Mouse (Mus musculus) gastrocnemius, postnatal 25 days (tissue): ENCODE results near the gene Haghl. TPM values are rescaled to one million over a fixed set of nuclear protein-coding genes. Genes with fewer than 3 reads are reported as not detected.
A peak's percentile ranks its signal among the peaks of the same experiment; 100 is the strongest.
"Not testable (repeated sequence)": the region's sequence is repeated elsewhere in the genome, so short reads cannot be mapped to it uniquely, and the experiment has no call there.

Experiments
- DNase-seq: peaks from one replicate; pipeline ENCODE4 v3.0.0; 2022
- microRNA-seq, 2 experiments: library from miRNA; unstranded; fragments of <30 nt; microRNA quantifications; one replicate each; pipeline ENCODE4 v1.2.0; 2021; ENCODE audit warnings: borderline replicate concordance in 2 of 2
- total RNA-seq, 2 experiments: library from RNA; stranded (reverse); gene quantifications; 1 replicate in 1 of 2; 2 replicates in 1 of 2; pipeline ENCODE4 v1.2.3; 2021

Gene Haghl
- total RNA-seq, 2 experiments from 2014 or later: 9.0 to 10.5 TPM

DNA sequence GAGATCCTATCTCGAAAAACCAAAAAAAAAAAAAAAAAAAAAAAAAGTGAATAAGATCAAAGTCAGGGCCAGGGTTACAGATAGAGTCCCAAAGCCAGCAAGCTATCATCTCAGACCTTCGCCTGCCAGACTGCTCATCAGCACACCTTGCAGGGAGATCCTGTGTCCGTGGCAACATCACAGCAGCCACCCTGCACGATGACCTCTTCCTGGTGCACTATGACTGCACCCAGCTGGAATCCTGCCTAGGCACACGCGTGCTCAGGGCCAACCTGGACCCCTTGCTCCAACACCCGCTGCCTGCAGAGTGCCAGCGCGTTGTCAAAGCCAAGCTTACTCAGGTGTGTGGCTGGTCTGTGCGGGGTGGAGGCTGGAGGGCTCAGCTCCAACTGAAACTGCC, 41.2 kb downstream of the Haghl start:
- DNase-seq: no peak

DNA sequence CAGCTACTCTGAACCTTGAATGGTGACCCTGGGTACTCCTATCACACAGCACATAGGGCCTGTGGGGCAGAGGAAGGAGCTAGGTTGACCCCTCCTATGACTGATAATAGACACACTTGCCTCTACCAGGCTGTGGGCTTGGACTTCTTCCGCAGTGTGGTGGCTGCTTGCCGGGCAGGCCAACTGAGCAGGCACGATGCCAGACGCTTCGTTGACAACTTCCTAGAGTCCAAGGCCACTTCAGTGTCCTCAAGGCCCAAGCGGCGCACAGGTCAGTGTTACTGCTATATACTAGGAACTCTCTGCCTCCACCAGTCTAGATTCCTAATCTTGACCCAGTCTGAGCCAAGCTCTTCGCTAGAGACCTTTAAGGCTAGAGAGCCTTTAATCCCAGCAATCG, 41.6 kb downstream of the Haghl start:
- DNase-seq: no peak

GRCm38 (mm10) chr17:25741471-25741870, 44.0 kb downstream of the Haghl start:
- not testable (repeated sequence) for DNase-seq

- DNase-seq: no peak
These were observed 46.6 kb downstream of the Haghl start for GRCm38 (mm10) chr17:25738861-25739260.

DNA sequence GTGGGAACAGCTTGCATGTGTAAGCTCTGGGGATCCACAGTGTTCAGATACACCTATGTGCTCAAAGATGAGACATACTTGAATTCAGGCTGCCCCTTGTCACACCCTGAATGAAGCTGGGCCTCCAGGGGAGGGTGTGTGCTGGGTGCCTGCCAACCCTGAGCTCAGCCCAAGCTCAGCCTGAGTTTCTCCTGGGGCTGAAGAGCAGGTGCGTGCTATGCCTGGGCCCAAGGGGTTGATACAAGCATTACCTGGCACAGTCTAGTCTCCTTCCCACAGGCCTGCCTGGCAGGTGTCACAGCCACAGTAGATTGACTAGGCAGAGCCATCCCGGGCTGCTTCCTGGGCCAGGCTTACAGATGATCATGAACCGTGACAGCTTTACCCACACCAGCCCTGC, 49.7 kb downstream of the Haghl start, which contains the start of gene Mslnl:
TSS of gene Mslnl (plus strand) at position 298 of the 400 bp plus-strand sequence.
- no peak for DNase-seq

GRCm38 (mm10) chr17:25735246-25735645, 50.2 kb downstream of the Haghl start:
- DNase-seq: no peak

- peak; percentile 51 for DNase-seq
These were observed 53.4 kb downstream of the Haghl start for GRCm38 (mm10) chr17:25732082-25732481.

Small RNAs within 50 kb of the gene (microRNA-seq; reads per million reads assigned to microRNA genes)
- gene Gm25083 (0 reads per million in 2 experiments), gene Mir3082 (0 reads per million in 2 experiments), gene Mir6966 (0 to 1.3 reads per million in 2 experiments)

Other genes with a start within 250 kb of the Haghl start
- gene Sox8, start 215.0 kb downstream of the Haghl start, total RNA-seq: 1 to 10 TPM; 1.4 to 2.3 TPM
- 10 to 100 TPM; 11.6 to 16.6 TPM for gene Lmf1, start 206.6 kb downstream of the Haghl start, total RNA-seq
- not detected for gene Gng13, start 68.5 kb downstream of the Haghl start, total RNA-seq
- 1 to 10 TPM in 1 of 2 experiments, under 1 TPM in 1; 0.33 to 1.2 TPM for gene Chtf18, start 58.3 kb downstream of the Haghl start, total RNA-seq
- gene Rpusd1, start 58.0 kb downstream of the Haghl start, total RNA-seq: 1 to 10 TPM; 2.9 to 3.9 TPM
- not detected for gene Mslnl, start 49.6 kb downstream of the Haghl start, total RNA-seq
- gene Msln, start 31.3 kb downstream of the Haghl start, total RNA-seq: under 1 TPM; 0.43 to 0.62 TPM
- gene Narfl, start 11.9 kb downstream of the Haghl start, total RNA-seq: 10 to 100 TPM; 28.9 to 30.8 TPM
- not detected for gene Ccdc78, start 907 bp upstream of the Haghl start, total RNA-seq
- gene Fam173a, start 7.2 kb upstream of the Haghl start, total RNA-seq: 10 to 100 TPM; 35.0 to 38.5 TPM
- not detected for gene AC134908.4, start 10.0 kb upstream of the Haghl start, total RNA-seq
- gene Metrn, start 11.5 kb upstream of the Haghl start, total RNA-seq: 10 to 100 TPM; 48.4 to 72.2 TPM
- gene Fbxl16, start 23.4 kb upstream of the Haghl start, total RNA-seq: 1 to 10 TPM; 1.5 to 1.7 TPM
- gene Wdr24, start 38.0 kb upstream of the Haghl start, total RNA-seq: 10 to 100 TPM in 1 of 2 experiments, 1 to 10 TPM in 1; 9.3 to 10.5 TPM
- gene Jmjd8, start 43.2 kb upstream of the Haghl start, total RNA-seq: 10 to 100 TPM; 14.3 to 18.9 TPM
- gene Stub1, start 47.7 kb upstream of the Haghl start, total RNA-seq: 10 to 100 TPM; 76.9 to 84.4 TPM
- 10 to 100 TPM; 18.3 to 20.8 TPM for gene Rhbdl1, start 51.6 kb upstream of the Haghl start, total RNA-seq
- gene Gm20683, start 56.1 kb upstream of the Haghl start, total RNA-seq: 10 to 100 TPM; 13.8 to 16.5 TPM
- gene Rhot2, start 59.2 kb upstream of the Haghl start, total RNA-seq: 10 to 100 TPM; 54.4 to 76.1 TPM
- gene Wdr90, start 75.8 kb upstream of the Haghl start, total RNA-seq: 1 to 10 TPM; 1.2 to 2.1 TPM
- 100 to 1,000 TPM; 102 to 114 TPM for gene Mcrip2, start 83.1 kb upstream of the Haghl start, total RNA-seq
- gene Mettl26, start 89.4 kb upstream of the Haghl start, total RNA-seq: 10 to 100 TPM; 31.9 to 37.0 TPM
- gene Wfikkn1, start 95.2 kb upstream of the Haghl start, total RNA-seq: under 1 TPM; 0.35 to 0.36 TPM
- gene Rab40c, start 134.1 kb upstream of the Haghl start, total RNA-seq: 10 to 100 TPM in 1 of 2 experiments, 1 to 10 TPM in 1; 8.7 to 11.0 TPM
- gene Pigq, start 159.3 kb upstream of the Haghl start, total RNA-seq: 10 to 100 TPM; 30.0 to 31.9 TPM
- gene Nhlrc4, start 159.3 kb upstream of the Haghl start, total RNA-seq: not detected
- not detected for gene A930017K11Rik, start 166.9 kb upstream of the Haghl start, total RNA-seq
- 1 to 10 TPM; 5.6 to 6.8 TPM for gene Capn15, start 200.1 kb upstream of the Haghl start, total RNA-seq